Mouse (Mus musculus) brain, embryonic 14.5 days (tissue): Measurements from ENCODE around the gene Tomm40l.

Source experiments
- CTCF ChIP-seq: fragments of 200-500 bp; IDR thresholded peaks from 2 replicates; pipeline ENCODE4 v1.5.1; 2012; ENCODE audit warnings: inconsistent platforms, mild to moderate bottlenecking, moderate library complexity, borderline replicate concordance; ENCODE audit not compliant: insufficient read depth, insufficient read length; ENCODE audit errors: extremely low read depth
- POLR2A ChIP-seq: fragments of 200-500 bp; IDR thresholded peaks from 2 replicates; pipeline ENCODE4 v1.6.1; 2012; ENCODE audit warnings: mild to moderate bottlenecking, inconsistent platforms, borderline replicate concordance; ENCODE audit not compliant: poor library complexity, insufficient read depth, insufficient read length, severe bottlenecking; ENCODE audit errors: extremely low read depth

GRCm38 (mm10) chr1:171168906-171169305 is 53.4 kb downstream of the Tomm40l start:
- TF ChIP-seq CTCF (no peak), POLR2A (no peak)
